Mouse (Mus musculus): ENCODE data around the gene Fnbp4.

- TF ChIP-seq TAL1 (IDR thresholded peaks at IDR 0.05; ENCODE audit: low read length) (no peak), GATA1 (IDR thresholded peaks at IDR 0.05; ENCODE audit: low read length) (no peak)
These were observed 9.8 kb upstream of the Fnbp4 start for GRCm38 (mm10) chr2:90735326-90735725.
